Mouse (Mus musculus): ENCODE data around the gene Olfr279.

DNA sequence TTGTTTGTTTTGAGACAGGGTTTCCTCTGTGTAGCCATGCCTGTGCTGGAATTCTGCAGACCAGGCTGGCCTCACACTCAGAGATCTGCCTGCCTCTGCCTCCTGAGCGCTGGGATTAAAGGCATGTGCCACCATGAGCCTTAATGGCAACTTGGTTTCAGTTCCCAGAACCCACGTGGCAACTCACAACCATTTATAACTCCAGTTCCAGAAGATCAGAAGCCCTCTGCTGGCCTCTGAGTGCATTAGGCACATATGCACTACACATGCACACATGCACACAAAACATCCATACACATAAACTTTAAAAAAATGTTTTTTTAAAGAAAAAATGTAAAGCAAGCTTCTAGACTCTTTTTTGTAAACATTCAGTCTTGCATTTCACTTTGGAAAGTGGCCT is 17.2 kb downstream of the Olfr279 start:
- no peak for TF ChIP-seq CTCF (IDR thresholded peaks at IDR 0.05)
- TF ChIP-seq EP300 (IDR thresholded peaks at IDR 0.05), result no peak

All from lung, postnatal 0 days (tissue).